Mouse (Mus musculus): ENCODE measurements around the gene Fbxw13. TPM values are rescaled to one million over a fixed set of nuclear protein-coding genes. Genes with fewer than 3 reads are reported as not detected.
"Not testable (repeated sequence)": the region's sequence is repeated elsewhere in the genome, so short reads cannot be mapped to it uniquely, and the experiment has no call there.

Fbxw13 gene
- polyA plus RNA-seq, 1 experiment from 2014 or later, result not detected

- ATAC-seq (ENCODE audit: insufficient read depth, low FRiP score); H3K9ac ChIP-seq (ENCODE audit: low read length); H3K4me1 ChIP-seq (ENCODE audit: control insufficient read depth, insufficient read depth, low read length); H3K27ac ChIP-seq (ENCODE audit: low read length); H3K36me3 ChIP-seq (ENCODE audit: control insufficient read depth, insufficient read depth, low read length); H3K9me3 ChIP-seq (replicated peaks; ENCODE audit: control insufficient read depth, low read length); H3K4me2 ChIP-seq (ENCODE audit: low read depth, low read length); H3K27me3 ChIP-seq (ENCODE audit: control insufficient read depth, insufficient read depth, low read length); H3K4me3 ChIP-seq (replicated peaks; ENCODE audit: low read length): not testable (repeated sequence)
- WGBS, result 67% methylated on average over 4 of the region's 4 CpGs
Observed at GRCm38 (mm10) chr9:109140414-109140813, 55.4 kb downstream of the Fbxw13 start.

DNA sequence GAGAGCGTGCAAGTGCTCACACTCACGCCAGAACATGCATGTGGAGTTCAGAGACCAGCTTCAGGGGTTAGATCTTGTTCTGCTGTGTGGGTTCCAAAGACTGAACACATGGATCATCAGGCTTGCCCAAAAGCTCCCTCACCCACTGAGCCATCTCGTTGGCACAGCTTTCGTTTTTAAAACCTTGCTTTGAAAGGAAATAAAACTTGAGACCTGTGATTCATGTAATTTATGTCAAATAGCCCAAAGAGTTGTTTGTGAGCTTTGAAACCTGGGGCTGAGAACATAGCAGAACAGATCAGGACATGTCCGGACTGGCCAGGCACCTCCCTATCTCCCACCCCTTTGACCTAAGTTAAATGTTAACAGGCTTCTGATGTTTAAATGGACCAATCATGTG is 65.7 kb downstream of the Fbxw13 start:
- no peak for ATAC-seq (ENCODE audit: insufficient read depth, low FRiP score)
- Histone ChIP-seq H3K9ac (ENCODE audit: low read length) (no peak overlapping the region), H3K27ac (ENCODE audit: low read length) (no peak overlapping the region), H3K36me3 (ENCODE audit: control insufficient read depth, insufficient read depth, low read length) (no peaks in the 10 kb centered on the region), H3K9me3 (replicated peaks; ENCODE audit: control insufficient read depth, low read length) (no peaks in the 10 kb centered on the region), H3K4me3 (replicated peaks; ENCODE audit: low read length) (no peak overlapping the region), H3K27me3 (ENCODE audit: control insufficient read depth, insufficient read depth, low read length) (no peaks in the 10 kb centered on the region), H3K4me1 (ENCODE audit: control insufficient read depth, insufficient read depth, low read length) (no peaks in the 10 kb centered on the region), H3K4me2 (ENCODE audit: low read depth, low read length) (no peak overlapping the region)
- WGBS, result 88% methylated on average over 5 of the region's 5 CpGs

Other genes with a start within 250 kb of the Fbxw13 start
- 6.0 and 8.5 TPM in 2 replicates for gene Col7a1, start 242.4 kb downstream of the Fbxw13 start, polyA plus RNA-seq (2015; fragmentation: Nextera tagmentation; extraction: Ambion mirVana)
- gene Ucn2, start 210.0 kb downstream of the Fbxw13 start, polyA plus RNA-seq (2015; fragmentation: Nextera tagmentation; extraction: Ambion mirVana), result 0.31 and 0.40 TPM in 2 replicates
- 10.2 and 11.2 TPM in 2 replicates for gene Pfkfb4, start 204.2 kb downstream of the Fbxw13 start, polyA plus RNA-seq (2015; fragmentation: Nextera tagmentation; extraction: Ambion mirVana)
- gene Shisa5, start 157.4 kb downstream of the Fbxw13 start, polyA plus RNA-seq (2015; fragmentation: Nextera tagmentation; extraction: Ambion mirVana), result 132 and 161 TPM in 2 replicates
- 13.7 and 15.7 TPM in 2 replicates for gene Trex1, start 136.2 kb downstream of the Fbxw13 start, polyA plus RNA-seq (2015; fragmentation: Nextera tagmentation; extraction: Ambion mirVana)
- gene Atrip, start 121.9 kb downstream of the Fbxw13 start, polyA plus RNA-seq (2015; fragmentation: Nextera tagmentation; extraction: Ambion mirVana), result 23.1 and 23.4 TPM in 2 replicates
- gene Ccdc51, start 113.5 kb downstream of the Fbxw13 start, polyA plus RNA-seq (2015; fragmentation: Nextera tagmentation; extraction: Ambion mirVana), result 15.8 and 17.3 TPM in 2 replicates
- gene Tma7, start 113.4 kb downstream of the Fbxw13 start, polyA plus RNA-seq (2015; fragmentation: Nextera tagmentation; extraction: Ambion mirVana), result 495 and 585 TPM in 2 replicates
- gene Plxnb1, start 100.6 kb downstream of the Fbxw13 start, polyA plus RNA-seq (2015; fragmentation: Nextera tagmentation; extraction: Ambion mirVana), result 15.4 and 15.6 TPM in 2 replicates
- gene Fbxw21, start 33.9 kb downstream of the Fbxw13 start, polyA plus RNA-seq (2015; fragmentation: Nextera tagmentation; extraction: Ambion mirVana), result not detected in 2 replicates
- gene Fbxw20, start 38.8 kb upstream of the Fbxw13 start, polyA plus RNA-seq (2015; fragmentation: Nextera tagmentation; extraction: Ambion mirVana), result not detected in 2 replicates
- gene Fbxw14, start 91.7 kb upstream of the Fbxw13 start, polyA plus RNA-seq (2015; fragmentation: Nextera tagmentation; extraction: Ambion mirVana), result not detected in 2 replicates
- not detected in 2 replicates for gene Fbxw28, start 143.7 kb upstream of the Fbxw13 start, polyA plus RNA-seq (2015; fragmentation: Nextera tagmentation; extraction: Ambion mirVana)
- gene Fbxw22, start 208.3 kb upstream of the Fbxw13 start, polyA plus RNA-seq (2015; fragmentation: Nextera tagmentation; extraction: Ambion mirVana), result not detected in 2 replicates